Mouse (Mus musculus): ENCODE results near the gene Irgc1. TPM values are rescaled to one million over a fixed set of nuclear protein-coding genes. Genes with fewer than 3 reads are reported as not detected.
"Not testable (repeated sequence)": the region's sequence is repeated elsewhere in the genome, so short reads cannot be mapped to it uniquely, and the experiment has no call there.

The Irgc1 gene
- polyA plus RNA-seq, 1 experiment from 2014 or later, result not detected

DNA sequence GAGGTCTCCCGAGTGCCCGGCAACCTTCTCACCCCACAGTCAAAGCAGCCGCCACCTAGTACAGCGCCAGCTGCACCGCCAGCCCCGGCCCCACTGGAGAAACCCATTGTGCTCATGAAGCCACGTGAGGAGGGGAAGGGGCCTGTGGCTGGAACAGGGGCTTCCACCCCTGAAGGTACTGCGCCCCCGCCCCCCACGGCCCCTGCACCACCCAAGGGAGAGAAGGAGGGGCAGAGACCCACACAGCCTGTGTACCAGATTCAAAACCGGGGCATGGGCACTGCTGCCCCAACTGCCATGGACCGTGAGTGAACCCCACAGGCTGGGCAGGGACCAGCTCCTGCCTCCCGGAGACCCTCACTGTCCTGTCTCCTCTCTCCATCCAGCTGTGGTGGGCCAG lies 46.4 kb downstream of the Irgc1 start:
- Histone ChIP-seq H3K27me3 (replicated peaks; ENCODE audit: control insufficient read depth, insufficient read depth, low read length) (no peaks in the 10 kb centered on the region), H3K27ac (ENCODE audit: low read depth, low read length) (no peak overlapping the region), H3K9me3 (ENCODE audit: control insufficient read depth) (no peaks in the 10 kb centered on the region), H3K4me2 (replicated peaks; ENCODE audit: low read depth) (no peak overlapping the region), H3K4me3 (ENCODE audit: low read depth, low read length) (no peak overlapping the region), H3K36me3 (ENCODE audit: control insufficient read depth, insufficient read depth) (peaks cover 44% of the 10 kb centered on the region; the same call in 1 of the 2 replicates), H3K4me1 (replicated peaks; ENCODE audit: control insufficient read depth, insufficient read depth, low read length) (no peaks in the 10 kb centered on the region), H3K9ac (ENCODE audit: low read depth, low read length) (no peak overlapping the region)
- WGBS, result 95% methylated on average over 13 of the region's 13 CpGs
- ATAC-seq, result no peak
- TF ChIP-seq CTCF (IDR thresholded peaks at IDR 0.05; ENCODE audit: low read depth), result no peak

DNA sequence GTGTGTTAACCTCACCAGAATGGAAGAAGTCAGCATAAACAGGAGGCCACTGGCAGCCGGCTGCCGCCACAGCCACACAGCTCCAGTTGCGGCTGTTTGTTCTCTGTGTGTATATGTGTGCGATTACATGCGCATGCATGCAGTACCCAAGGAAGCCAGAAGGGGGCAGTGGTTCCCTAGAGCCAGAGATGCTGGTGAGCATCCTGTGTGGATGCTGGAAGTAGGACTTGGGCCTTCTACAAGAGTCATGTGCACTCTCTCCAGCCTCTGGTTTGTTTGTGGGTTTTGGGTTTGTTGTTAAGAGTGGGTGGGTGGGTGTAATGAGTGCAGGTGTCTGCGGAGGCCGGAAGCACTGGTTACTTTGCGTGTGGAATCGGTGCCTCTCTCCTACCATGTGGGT lies 49.2 kb downstream of the Irgc1 start:
- TF ChIP-seq CTCF (IDR thresholded peaks at IDR 0.05; ENCODE audit: low read depth), result peak; percentile 63
- no peak overlapping the region for H3K4me3 ChIP-seq (ENCODE audit: low read depth, low read length)
- WGBS, result 96% methylated on average over 9 of the region's 9 CpGs
- no peak overlapping the region for H3K9ac ChIP-seq (ENCODE audit: low read depth, low read length)
- no peak for ATAC-seq
- H3K4me1 ChIP-seq (replicated peaks; ENCODE audit: control insufficient read depth, insufficient read depth, low read length), result no peaks in the 10 kb centered on the region
- no peaks in the 10 kb centered on the region for H3K9me3 ChIP-seq (ENCODE audit: control insufficient read depth)
- H3K36me3 ChIP-seq (ENCODE audit: control insufficient read depth, insufficient read depth), result peaks cover 38% of the 10 kb centered on the region; the same call in 1 of the 2 replicates
- no peak overlapping the region for H3K4me2 ChIP-seq (replicated peaks; ENCODE audit: low read depth)
- no peaks in the 10 kb centered on the region for H3K27me3 ChIP-seq (replicated peaks; ENCODE audit: control insufficient read depth, insufficient read depth, low read length)
- no peak overlapping the region for H3K27ac ChIP-seq (ENCODE audit: low read depth, low read length)

DNA sequence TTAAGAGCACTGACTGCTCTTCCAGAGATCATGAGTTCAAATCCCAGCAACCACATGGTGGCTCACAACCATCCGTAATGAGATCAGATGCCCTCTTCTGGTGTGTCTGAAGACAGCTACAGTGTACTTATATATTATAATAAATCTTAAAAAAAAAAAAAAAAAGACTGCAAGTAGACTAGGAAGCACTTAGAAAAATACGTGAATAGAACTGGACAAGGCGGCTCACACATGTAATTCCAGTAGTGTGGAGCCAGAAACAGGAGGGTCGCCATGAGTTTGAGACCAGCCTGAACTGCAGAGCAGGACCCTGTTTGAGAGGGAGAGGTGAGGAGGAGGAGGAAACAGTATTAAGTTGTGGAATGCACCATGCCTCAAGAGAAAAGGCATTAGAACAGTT lies 51.6 kb downstream of the Irgc1 start:
- 89% methylated on average over 4 of the region's 4 CpGs for WGBS
- ATAC-seq; H3K9ac ChIP-seq (ENCODE audit: low read depth, low read length); H3K9me3 ChIP-seq (ENCODE audit: control insufficient read depth); H3K4me1 ChIP-seq (replicated peaks; ENCODE audit: control insufficient read depth, insufficient read depth, low read length); H3K4me3 ChIP-seq (ENCODE audit: low read depth, low read length); H3K27me3 ChIP-seq (replicated peaks; ENCODE audit: control insufficient read depth, insufficient read depth, low read length); H3K27ac ChIP-seq (ENCODE audit: low read depth, low read length): not testable (repeated sequence)
- peaks cover 25% of the 10 kb centered on the region; the same call in 1 of the 2 replicates for H3K36me3 ChIP-seq (ENCODE audit: control insufficient read depth, insufficient read depth)
- H3K4me2 ChIP-seq (replicated peaks; ENCODE audit: low read depth), result peak overlapping the region; percentile 70

DNA sequence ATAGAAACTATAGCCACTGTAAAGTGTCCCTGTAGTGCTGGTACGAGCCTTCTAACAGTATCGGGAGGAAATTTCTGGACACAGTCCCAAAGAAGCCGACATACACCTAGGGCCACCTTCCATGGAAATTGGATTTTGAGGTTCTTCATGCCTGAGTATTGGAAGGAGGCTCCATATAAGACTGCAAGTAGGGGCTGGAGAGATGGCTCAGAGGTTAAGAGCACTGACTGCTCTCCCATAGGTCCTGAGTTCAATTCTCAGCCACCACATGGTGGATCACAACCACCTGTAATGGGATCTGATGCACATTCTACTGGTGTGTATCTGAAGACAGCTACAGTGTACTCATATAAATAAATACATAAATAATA lies 52.0 kb downstream of the Irgc1 start:
- WGBS, result 7% methylated on average over 3 of the region's 3 CpGs
- ATAC-seq, result 0 out of 2 replicates have a peak, but pooled peaks have one; percentile 0
- Histone ChIP-seq H3K27me3 (replicated peaks; ENCODE audit: control insufficient read depth, insufficient read depth, low read length) (no peaks in the 10 kb centered on the region), H3K9ac (ENCODE audit: low read depth, low read length) (peak overlapping the region; percentile 68; the same call in 1 of the 2 replicates), H3K4me3 (ENCODE audit: low read depth, low read length) (peak overlapping the region; percentile 56), H3K4me1 (replicated peaks; ENCODE audit: control insufficient read depth, insufficient read depth, low read length) (no peaks in the 10 kb centered on the region), H3K9me3 (ENCODE audit: control insufficient read depth) (no peaks in the 10 kb centered on the region), H3K36me3 (ENCODE audit: control insufficient read depth, insufficient read depth) (peaks cover 21% of the 10 kb centered on the region; the same call in 1 of the 2 replicates), H3K27ac (ENCODE audit: low read depth, low read length) (peak overlapping the region; percentile 97), H3K4me2 (replicated peaks; ENCODE audit: low read depth) (peak overlapping the region; percentile 70)
- TF ChIP-seq CTCF (IDR thresholded peaks at IDR 0.05; ENCODE audit: low read depth), result no peak

DNA sequence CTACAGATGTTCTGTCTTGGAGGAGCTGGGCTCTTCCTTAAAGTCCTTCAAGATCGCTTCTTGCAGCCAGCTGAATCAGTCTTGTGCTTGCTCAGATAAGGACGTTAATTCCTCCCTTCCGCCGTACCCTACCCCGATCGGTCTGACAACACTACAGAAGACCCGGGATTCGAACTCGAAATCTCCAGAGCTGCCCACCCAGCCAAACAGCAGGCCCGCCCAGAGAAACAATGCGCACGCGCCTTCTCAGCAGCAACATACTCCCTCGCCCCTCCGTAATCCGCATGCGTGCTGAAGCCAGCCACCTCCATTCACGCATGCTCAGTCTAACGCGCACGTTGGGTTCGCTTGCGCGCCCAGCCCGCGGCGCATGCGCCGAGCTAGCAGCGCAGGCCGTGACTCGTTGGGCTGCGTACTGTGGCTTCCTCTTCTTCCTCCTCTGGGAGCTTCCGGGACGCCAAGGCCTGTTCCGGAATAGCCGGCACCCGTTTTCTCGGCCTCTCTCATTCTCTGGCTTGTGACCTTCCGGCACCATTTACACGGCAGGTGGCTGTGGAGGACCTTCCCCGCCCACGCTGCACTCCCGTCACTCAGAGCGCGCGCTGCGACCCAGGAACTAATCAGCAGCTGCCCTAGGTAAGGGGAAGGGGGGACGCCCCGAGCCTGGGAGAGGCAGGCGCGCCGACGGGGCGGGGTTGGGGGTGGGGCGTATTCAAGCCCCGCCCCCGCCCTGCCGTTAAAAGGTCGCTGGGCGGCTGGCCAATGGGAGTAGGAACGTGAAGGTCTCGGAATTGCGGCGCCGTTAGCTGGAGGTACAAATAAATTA lies 52.6 kb downstream of the Irgc1 start, which contains the start of gene Smg9:
Gene Smg9, plus strand, starts transcription at position 364 of the 826 bp plus-strand sequence.
- Histone ChIP-seq H3K9me3 (ENCODE audit: control insufficient read depth) (no peaks in the 10 kb centered on the region), H3K4me1 (replicated peaks; ENCODE audit: control insufficient read depth, insufficient read depth, low read length) (no peaks in the 10 kb centered on the region), H3K4me2 (replicated peaks; ENCODE audit: low read depth) (peak within 1 kb of the TSS; percentile 70), H3K27ac (ENCODE audit: low read depth, low read length) (peak within 1 kb of the TSS; percentile 97), H3K4me3 (ENCODE audit: low read depth, low read length) (peak within 1 kb of the TSS; percentile 56), H3K36me3 (ENCODE audit: control insufficient read depth, insufficient read depth) (peaks cover 15% of the 10 kb centered on the region; the same call in 1 of the 2 replicates), H3K27me3 (replicated peaks; ENCODE audit: control insufficient read depth, insufficient read depth, low read length) (no peaks in the 10 kb centered on the region), H3K9ac (ENCODE audit: low read depth, low read length) (peak within 1 kb of the TSS; percentile 68)
- no peak for TF ChIP-seq CTCF (IDR thresholded peaks at IDR 0.05; ENCODE audit: low read depth)
- WGBS, result 2% methylated on average over 66 of the region's 66 CpGs
- ATAC-seq, result peak; percentile 97

GRCm38 (mm10) chr7:24398364-24398913 lies 53.7 kb downstream of the Irgc1 start:
- H3K4me1 ChIP-seq (replicated peaks; ENCODE audit: control insufficient read depth, insufficient read depth, low read length), result no peaks in the 10 kb centered on the region
- no peaks in the 10 kb centered on the region for H3K27me3 ChIP-seq (replicated peaks; ENCODE audit: control insufficient read depth, insufficient read depth, low read length)
- 95% methylated on average over 8 of the region's 8 CpGs for WGBS
- no peak for ATAC-seq
- no peak for TF ChIP-seq CTCF (IDR thresholded peaks at IDR 0.05; ENCODE audit: low read depth)
- no peak overlapping the region for H3K27ac ChIP-seq (ENCODE audit: low read depth, low read length)
- H3K9ac ChIP-seq (ENCODE audit: low read depth, low read length), result no peak overlapping the region
- no peak overlapping the region for H3K4me3 ChIP-seq (ENCODE audit: low read depth, low read length)
- H3K4me2 ChIP-seq (replicated peaks; ENCODE audit: low read depth), result no peak overlapping the region
- H3K36me3 ChIP-seq (ENCODE audit: control insufficient read depth, insufficient read depth), result peaks cover 5% of the 10 kb centered on the region; the same call in 1 of the 2 replicates
- H3K9me3 ChIP-seq (ENCODE audit: control insufficient read depth), result no peaks in the 10 kb centered on the region

Measured in intestine, postnatal 0 days (tissue).